12 mouse cellular contexts compared by ENCODE assay signal in the genomic region with DNA sequence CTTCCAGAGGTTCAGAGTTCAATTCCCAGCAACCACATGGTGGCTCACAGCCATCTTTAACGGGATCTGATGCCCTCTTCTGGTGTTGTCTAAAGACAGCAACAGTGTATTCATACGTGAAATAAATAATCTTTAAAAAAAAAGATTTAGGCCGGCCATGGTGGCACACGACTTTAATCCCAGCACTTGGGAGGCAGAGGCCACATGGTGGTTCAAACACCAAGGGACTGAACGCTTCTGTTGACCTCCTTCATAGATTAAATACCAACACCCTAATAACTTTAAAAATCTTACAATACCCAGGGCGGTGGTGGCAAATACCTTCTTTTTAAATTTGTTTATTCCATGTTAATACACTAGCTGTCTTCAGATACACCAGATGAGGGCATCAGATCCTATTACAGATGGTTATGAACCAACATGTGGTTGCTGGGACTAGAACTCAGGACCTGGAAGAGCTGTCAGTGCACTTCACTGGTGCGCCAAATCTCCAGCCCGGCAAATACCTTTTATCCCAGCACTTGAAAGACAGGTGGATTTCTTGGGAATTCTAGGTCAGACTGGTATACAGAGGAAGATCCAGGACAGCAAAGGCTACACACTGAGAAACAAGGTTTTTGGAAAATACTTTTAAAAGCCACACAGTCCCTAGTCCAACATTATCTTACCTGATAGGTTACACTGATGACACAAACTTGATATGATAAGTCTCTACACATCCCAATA. TPM values are rescaled to one million over a fixed set of nuclear protein-coding genes. Genes with fewer than 3 reads are reported as not detected.
DNase-seq lines count a peak whose midpoint lies in the region; ATAC-seq and TF ChIP-seq lines count a peak whose summit lies in the region.
"Had no signal": no experiment of that assay in that cellular context is flagged by ENCODE, and none has a peak within 500 bp of the region (broad histone marks: within the 10 kb centered on the region; RNA-seq: fewer than 3 reads in every experiment).

No protein-coding gene starts in this region.

- in situ Hi-C loops in Patski (cut with MboI; ENCODE audit: low pct_unique_long_range_greater_than_20kb): no loop called here

- peaks cover 4% of the 10 kb centered on the region; the same call in 1 of the 2 replicates for H3K4me1 ChIP-seq in forebrain, postnatal 0 days (ENCODE audit: insufficient read depth)
- peaks cover 22% of the 10 kb centered on the region for H3K4me1 ChIP-seq in forebrain, embryonic 10.5 days
- H3K4me1 ChIP-seq in limb, embryonic 12.5 days (replicated peaks): peaks cover 16% of the 10 kb centered on the region
- peaks cover 8% of the 10 kb centered on the region for H3K4me1 ChIP-seq in limb, embryonic 10.5 days
- H3K4me1 ChIP-seq in midbrain, embryonic 16.5 days (ENCODE audit: control insufficient read depth, insufficient read depth, low read length): peaks cover 28% of the 10 kb centered on the region

- 61% methylated on average over 8 of the region's 8 CpGs for WGBS in forebrain, postnatal 0 days
- WGBS in forebrain, embryonic 10.5 days: 84% methylated on average over 8 of the region's 8 CpGs
- WGBS in limb, embryonic 12.5 days: 85% methylated on average over 8 of the region's 8 CpGs
- 88% methylated on average over 8 of the region's 8 CpGs for WGBS in limb, embryonic 10.5 days
- WGBS in midbrain, embryonic 16.5 days: 74% methylated on average over 8 of the region's 8 CpGs

- DNase-seq in forebrain, postnatal 0 days: no peak
- DNase-seq in forebrain, embryonic 10.5 days (ENCODE audit: extremely low spot score, low spot score): no peak
- DNase-seq in limb, embryonic 10.5 days (ENCODE audit: low spot score): no peak
- no peak for DNase-seq in Patski (ENCODE audit: low read depth, low spot score)
- no peak for DNase-seq in urinary bladder, adult 2 months (ENCODE audit: low spot score)
- DNase-seq: adrenal gland, adult 2 months; cerebellum, adult 9-11 months; kidney, postnatal 25 days had no signal

- H3K36me3 ChIP-seq in forebrain, postnatal 0 days (ENCODE audit: insufficient read depth): peaks cover 16% of the 10 kb centered on the region
- H3K36me3 ChIP-seq in forebrain, embryonic 10.5 days (replicated peaks): peaks cover 36% of the 10 kb centered on the region
- peaks cover 29% of the 10 kb centered on the region for H3K36me3 ChIP-seq in limb, embryonic 12.5 days
- peaks cover 38% of the 10 kb centered on the region for H3K36me3 ChIP-seq in limb, embryonic 10.5 days
- H3K36me3 ChIP-seq in midbrain, embryonic 16.5 days (ENCODE audit: control insufficient read depth, insufficient read depth, low read length): peaks cover 14% of the 10 kb centered on the region

- H3K4me2 ChIP-seq in forebrain, postnatal 0 days (ENCODE audit: low read depth): 0 out of 2 replicates have a peak overlapping the region, but pooled peaks have one; percentile 0
- 0 out of 2 replicates have a peak overlapping the region, but pooled peaks have one; percentile 6 for H3K4me2 ChIP-seq in limb, embryonic 12.5 days
- peak overlapping the region; percentile 29 for H3K4me2 ChIP-seq in midbrain, embryonic 16.5 days (ENCODE audit: low read length)

- CTCF ChIA-PET in Patski (lab: Charles Lee): interaction anchor here (2.5 to 4.4 kb wide), 2 partner anchors 8 to 20 kb away, joined by 8 to 23 read pairs; no protein-coding TSS in a partner anchor

- no peaks in the 10 kb centered on the region for H3K9me3 ChIP-seq in forebrain, postnatal 0 days (ENCODE audit: low read length)
- H3K9me3 ChIP-seq in forebrain, embryonic 10.5 days: no peaks in the 10 kb centered on the region
- no peaks in the 10 kb centered on the region for H3K9me3 ChIP-seq in limb, embryonic 12.5 days
- no peaks in the 10 kb centered on the region for H3K9me3 ChIP-seq in limb, embryonic 10.5 days (replicated peaks)
- no peaks in the 10 kb centered on the region for H3K9me3 ChIP-seq in midbrain, embryonic 16.5 days (replicated peaks; ENCODE audit: control insufficient read depth, low read length, poor library complexity, severe bottlenecking)

- no peaks in the 10 kb centered on the region for H3K27me3 ChIP-seq in forebrain, postnatal 0 days (ENCODE audit: insufficient read depth, low read length)
- no peaks in the 10 kb centered on the region for H3K27me3 ChIP-seq in forebrain, embryonic 10.5 days (ENCODE audit: poor library complexity, severe bottlenecking)
- no peaks in the 10 kb centered on the region for H3K27me3 ChIP-seq in limb, embryonic 12.5 days
- H3K27me3 ChIP-seq in limb, embryonic 10.5 days (ENCODE audit: low read depth, poor library complexity, severe bottlenecking): no peaks in the 10 kb centered on the region
- no peaks in the 10 kb centered on the region for H3K27me3 ChIP-seq in Patski
- H3K27me3 ChIP-seq in midbrain, embryonic 16.5 days (ENCODE audit: control insufficient read depth, insufficient read depth, low read depth, low read length): no peaks in the 10 kb centered on the region

- H3K4me3 ChIP-seq in forebrain, postnatal 0 days (ENCODE audit: low read depth, low read length): no peak overlapping the region
- H3K4me3 ChIP-seq in forebrain, embryonic 10.5 days: no peak overlapping the region
- no peak overlapping the region for H3K4me3 ChIP-seq in limb, embryonic 12.5 days (replicated peaks)
- no peak overlapping the region for H3K4me3 ChIP-seq in limb, embryonic 10.5 days
- 0 out of 2 replicates have a peak overlapping the region, but pooled peaks have one; percentile 3 for H3K4me3 ChIP-seq in midbrain, embryonic 16.5 days (ENCODE audit: low read depth, low read length)

- POLR2A ChIA-PET in Patski (lab: Charles Lee): interaction anchor here (0.6 to 4.0 kb wide), 3 partner anchors 16 to 21 kb away, joined by 3 to 32 read pairs (median 4); no protein-coding TSS in a partner anchor

- no peak overlapping the region for H3K27ac ChIP-seq in forebrain, postnatal 0 days (ENCODE audit: low read depth, low read length)
- H3K27ac ChIP-seq in forebrain, embryonic 10.5 days: no peak overlapping the region
- H3K27ac ChIP-seq in limb, embryonic 12.5 days: no peak overlapping the region
- no peak overlapping the region for H3K27ac ChIP-seq in limb, embryonic 10.5 days
- no peak overlapping the region for H3K27ac ChIP-seq in midbrain, embryonic 16.5 days (ENCODE audit: low read length)
- H3K27ac ChIP-seq: liver, embryonic 14.5 days had no signal

- H3K9ac ChIP-seq in forebrain, postnatal 0 days: no peak overlapping the region
- no peak overlapping the region for H3K9ac ChIP-seq in limb, embryonic 12.5 days (replicated peaks)
- H3K9ac ChIP-seq in midbrain, embryonic 16.5 days (ENCODE audit: low read depth, low read length): no peak overlapping the region
- H3K9ac ChIP-seq: liver, embryonic 14.5 days had no signal

- 0 out of 2 replicates have a peak, but pooled peaks have one; percentile 2 for TF ChIP-seq CTCF in forebrain, postnatal 0 days (IDR thresholded peaks at IDR 0.05; ENCODE audit: low read depth)
- no peak for TF ChIP-seq CTCF in Patski (IDR thresholded peaks at IDR 0.05)

- ATAC-seq in forebrain, postnatal 0 days: no peak
- no peak for ATAC-seq in limb, embryonic 12.5 days (ENCODE audit: insufficient number of reproducible peaks, insufficient read depth, low FRiP score, low TSS enrichment, low read depth)
- ATAC-seq in Patski: peak; percentile 1
- no peak for ATAC-seq in midbrain, embryonic 16.5 days
- ATAC-seq in frontal cortex, adult (ENCODE audit: low TSS enrichment): no peak

RNA-seq across cellular contexts. Expression of a gene that starts 3.7 kb away (rescaled TPM):
- 1.00 TPM in 1 of 2 replicates, not detected in the other for total RNA-seq in forebrain, postnatal 0 days (2014; rRNA removed)
- polyA plus RNA-seq in forebrain, postnatal 0 days (2015; fragmentation: Nextera tagmentation; extraction: Ambion mirVana): 0.25 and 0.34 TPM in 2 replicates
- 0.21 and 0.38 TPM in 2 replicates for polyA plus RNA-seq in forebrain, embryonic 10.5 days (2016; fragmentation: Nextera tagmentation; extraction: Ambion mirVana)
- polyA plus RNA-seq in limb, embryonic 12.5 days (2016; fragmentation: Nextera tagmentation; extraction: Ambion mirVana): 0.39 and 0.46 TPM in 2 replicates
- polyA plus RNA-seq in limb, embryonic 10.5 days (2016; fragmentation: Nextera tagmentation; extraction: Ambion mirVana): 0.44 and 0.54 TPM in 2 replicates
- polyA plus RNA-seq in Patski (2021): 4.1 TPM
- polyA plus RNA-seq in midbrain, embryonic 16.5 days (2015; fragmentation: Nextera tagmentation; extraction: Ambion mirVana): 0.30 and 0.51 TPM in 2 replicates
- polyA plus RNA-seq in urinary bladder, adult 2 months (2012; rRNA removed): 0.29 and 0.40 TPM in 2 replicates

RNA-seq across cellular contexts. Expression of a gene that starts 4.6 kb away (rescaled TPM):
- total RNA-seq in forebrain, postnatal 0 days (2014; rRNA removed): 817 and 912 TPM in 2 replicates
- polyA plus RNA-seq in forebrain, postnatal 0 days (2015; fragmentation: Nextera tagmentation; extraction: Ambion mirVana): 858 and 1,225 TPM in 2 replicates
- polyA plus RNA-seq in forebrain, embryonic 10.5 days (2016; fragmentation: Nextera tagmentation; extraction: Ambion mirVana): 931 and 967 TPM in 2 replicates
- 1,024 and 1,053 TPM in 2 replicates for polyA plus RNA-seq in limb, embryonic 12.5 days (2016; fragmentation: Nextera tagmentation; extraction: Ambion mirVana)
- 856 and 992 TPM in 2 replicates for polyA plus RNA-seq in limb, embryonic 10.5 days (2016; fragmentation: Nextera tagmentation; extraction: Ambion mirVana)
- 1,637 TPM for polyA plus RNA-seq in Patski (2021)
- 1,506 and 1,517 TPM in 2 replicates for polyA plus RNA-seq in midbrain, embryonic 16.5 days (2015; fragmentation: Nextera tagmentation; extraction: Ambion mirVana)
- 740 and 949 TPM in 2 replicates for polyA plus RNA-seq in urinary bladder, adult 2 months (2012; rRNA removed)

RNA-seq across cellular contexts. Expression of a gene that starts 44.5 kb away (rescaled TPM):
- total RNA-seq in forebrain, postnatal 0 days (2014; rRNA removed): 45.2 and 52.7 TPM in 2 replicates
- 53.5 and 55.9 TPM in 2 replicates for polyA plus RNA-seq in forebrain, postnatal 0 days (2015; fragmentation: Nextera tagmentation; extraction: Ambion mirVana)
- polyA plus RNA-seq in forebrain, embryonic 10.5 days (2016; fragmentation: Nextera tagmentation; extraction: Ambion mirVana): 51.3 and 54.5 TPM in 2 replicates
- 36.0 and 36.5 TPM in 2 replicates for polyA plus RNA-seq in limb, embryonic 12.5 days (2016; fragmentation: Nextera tagmentation; extraction: Ambion mirVana)
- polyA plus RNA-seq in limb, embryonic 10.5 days (2016; fragmentation: Nextera tagmentation; extraction: Ambion mirVana): 43.5 and 45.2 TPM in 2 replicates
- polyA plus RNA-seq in Patski (2021): 59.7 TPM
- polyA plus RNA-seq in midbrain, embryonic 16.5 days (2015; fragmentation: Nextera tagmentation; extraction: Ambion mirVana): 43.8 and 51.6 TPM in 2 replicates
- 75.6 and 92.2 TPM in 2 replicates for polyA plus RNA-seq in urinary bladder, adult 2 months (2012; rRNA removed)

RNA-seq across cellular contexts. Expression of a gene that starts 48.5 kb away (rescaled TPM):
- total RNA-seq in forebrain, postnatal 0 days (2014; rRNA removed): 22.5 and 27.1 TPM in 2 replicates
- polyA plus RNA-seq in forebrain, postnatal 0 days (2015; fragmentation: Nextera tagmentation; extraction: Ambion mirVana): 6.5 and 11.0 TPM in 2 replicates
- 21.4 and 22.2 TPM in 2 replicates for polyA plus RNA-seq in forebrain, embryonic 10.5 days (2016; fragmentation: Nextera tagmentation; extraction: Ambion mirVana)
- 16.1 and 16.5 TPM in 2 replicates for polyA plus RNA-seq in limb, embryonic 12.5 days (2016; fragmentation: Nextera tagmentation; extraction: Ambion mirVana)
- polyA plus RNA-seq in limb, embryonic 10.5 days (2016; fragmentation: Nextera tagmentation; extraction: Ambion mirVana): 23.5 and 25.5 TPM in 2 replicates
- 42.0 TPM for polyA plus RNA-seq in Patski (2021)
- 12.4 and 12.8 TPM in 2 replicates for polyA plus RNA-seq in midbrain, embryonic 16.5 days (2015; fragmentation: Nextera tagmentation; extraction: Ambion mirVana)
- polyA plus RNA-seq in urinary bladder, adult 2 months (2012; rRNA removed): 15.7 and 16.8 TPM in 2 replicates

RNA-seq across cellular contexts. Expression of a gene that starts 56.0 kb away (rescaled TPM):
- 78.3 and 83.3 TPM in 2 replicates for total RNA-seq in forebrain, postnatal 0 days (2014; rRNA removed)
- polyA plus RNA-seq in forebrain, postnatal 0 days (2015; fragmentation: Nextera tagmentation; extraction: Ambion mirVana): 45.7 and 48.4 TPM in 2 replicates
- 56.5 and 57.6 TPM in 2 replicates for polyA plus RNA-seq in forebrain, embryonic 10.5 days (2016; fragmentation: Nextera tagmentation; extraction: Ambion mirVana)
- polyA plus RNA-seq in limb, embryonic 12.5 days (2016; fragmentation: Nextera tagmentation; extraction: Ambion mirVana): 40.3 and 40.7 TPM in 2 replicates
- 52.1 and 59.0 TPM in 2 replicates for polyA plus RNA-seq in limb, embryonic 10.5 days (2016; fragmentation: Nextera tagmentation; extraction: Ambion mirVana)
- 83.7 TPM for polyA plus RNA-seq in Patski (2021)
- 38.3 and 41.6 TPM in 2 replicates for polyA plus RNA-seq in midbrain, embryonic 16.5 days (2015; fragmentation: Nextera tagmentation; extraction: Ambion mirVana)
- polyA plus RNA-seq in urinary bladder, adult 2 months (2012; rRNA removed): 3.5 and 7.5 TPM in 2 replicates
